Mouse (Mus musculus) thymus, adult 2 months (tissue): ENCODE data around the gene Snx21. TPM values are rescaled to one million over a fixed set of nuclear protein-coding genes. Genes with fewer than 3 reads are reported as not detected.
"Not testable (repeated sequence)": the region's sequence is repeated elsewhere in the genome, so short reads cannot be mapped to it uniquely, and the experiment has no call there.

Experiments used
- DNase-seq: peaks from one replicate; pipeline ENCODE4 v3.0.0; 2021
- H3K27ac ChIP-seq: fragments of 200-500 bp; 2 replicates; pipeline ENCODE4 v1.5.1; 2012; ENCODE audit warnings: low read length, control low read depth; ENCODE audit not compliant: control insufficient read depth, insufficient read depth
- H3K27me3 ChIP-seq: fragments of 200-500 bp; 2 replicates; pipeline ENCODE4 v1.6.1; 2012; ENCODE audit warnings: mild to moderate bottlenecking, low read length, moderate library complexity, mixed read lengths; ENCODE audit not compliant: control insufficient read depth, insufficient read depth
- H3K36me3 ChIP-seq: fragments of 200-500 bp; 2 replicates; pipeline ENCODE4 v1.6.1; 2012; ENCODE audit warnings: mild to moderate bottlenecking, low read length, moderate library complexity; ENCODE audit not compliant: control insufficient read depth, insufficient read depth
- H3K4me1 ChIP-seq: fragments of 200-500 bp; replicated peaks from 2 replicates; pipeline ENCODE4 v1.6.1; 2012; ENCODE audit warnings: low read length; ENCODE audit not compliant: control insufficient read depth, insufficient read depth
- H3K4me3 ChIP-seq: fragments of 200-500 bp; 2 replicates; pipeline ENCODE4 v1.5.1; 2012; ENCODE audit warnings: mild to moderate bottlenecking, low read length, control low read depth, moderate library complexity; ENCODE audit not compliant: control insufficient read depth, insufficient read depth
- CTCF ChIP-seq: fragments of 200-500 bp; IDR thresholded peaks from 2 replicates; pipeline ENCODE4 v1.5.1; 2012; ENCODE audit warnings: mild to moderate bottlenecking, control low read depth, low read length, moderate library complexity, borderline replicate concordance; ENCODE audit not compliant: control insufficient read depth, poor library complexity, insufficient read depth; ENCODE audit errors: extremely low read depth
- POLR2A ChIP-seq: fragments of 200-500 bp; IDR thresholded peaks from 2 replicates; pipeline ENCODE4 v1.6.1; 2012; ENCODE audit warnings: mild to moderate bottlenecking, low read length, control low read depth, moderate library complexity; ENCODE audit not compliant: control insufficient read depth, poor library complexity, insufficient read depth; ENCODE audit errors: extremely low read depth
- WGBS: fragments of 180-500 bp; shearing (Covaris S2); methylation state at CpG from one replicate; pipeline ENCODE4 v1.1.7; 2018; 5-methylcytosine and 5-hydroxymethylcytosine counted together
- polyA plus RNA-seq: library from polyadenylated mRNA; depleted of rRNA; stranded (reverse); fragments of >200 nt; gene quantifications from 2 replicates; pipeline ENCODE4 v1.2.3, GENCODE M21; 2012

Snx21 gene
- polyA plus RNA-seq, 1 experiment = 11.9 TPM

DNA sequence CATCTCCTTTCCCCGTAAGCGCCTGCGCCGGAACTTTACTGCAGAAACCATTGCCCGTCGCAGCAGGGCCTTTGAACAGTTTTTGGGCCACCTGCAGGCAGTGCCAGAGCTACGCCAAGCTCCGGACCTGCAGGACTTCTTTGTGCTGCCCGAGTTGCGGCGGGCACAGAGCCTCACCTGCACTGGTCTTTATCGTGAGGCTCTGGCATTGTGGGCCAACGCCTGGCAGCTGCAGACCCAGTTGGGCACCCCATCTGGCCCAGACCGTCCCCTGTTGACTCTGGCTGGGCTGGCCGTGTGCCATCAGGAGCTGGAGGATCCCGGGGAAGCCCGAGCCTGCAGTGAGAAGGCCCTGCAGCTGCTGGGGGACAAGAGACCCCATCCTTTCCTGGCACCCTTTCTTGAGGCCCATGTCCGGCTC lies 6.2 kb downstream of the Snx21 start:
- no peak overlapping the region for H3K27ac ChIP-seq
- H3K4me1 ChIP-seq = no peaks in the 10 kb centered on the region
- TF ChIP-seq POLR2A (no peak), CTCF (no peak)
- no peak for DNase-seq
- WGBS = 95% methylated on average over 18 of the region's 18 CpGs
- peaks cover 25% of the 10 kb centered on the region for H3K36me3 ChIP-seq
- H3K4me3 ChIP-seq = no peak overlapping the region
- no peaks in the 10 kb centered on the region for H3K27me3 ChIP-seq

DNA sequence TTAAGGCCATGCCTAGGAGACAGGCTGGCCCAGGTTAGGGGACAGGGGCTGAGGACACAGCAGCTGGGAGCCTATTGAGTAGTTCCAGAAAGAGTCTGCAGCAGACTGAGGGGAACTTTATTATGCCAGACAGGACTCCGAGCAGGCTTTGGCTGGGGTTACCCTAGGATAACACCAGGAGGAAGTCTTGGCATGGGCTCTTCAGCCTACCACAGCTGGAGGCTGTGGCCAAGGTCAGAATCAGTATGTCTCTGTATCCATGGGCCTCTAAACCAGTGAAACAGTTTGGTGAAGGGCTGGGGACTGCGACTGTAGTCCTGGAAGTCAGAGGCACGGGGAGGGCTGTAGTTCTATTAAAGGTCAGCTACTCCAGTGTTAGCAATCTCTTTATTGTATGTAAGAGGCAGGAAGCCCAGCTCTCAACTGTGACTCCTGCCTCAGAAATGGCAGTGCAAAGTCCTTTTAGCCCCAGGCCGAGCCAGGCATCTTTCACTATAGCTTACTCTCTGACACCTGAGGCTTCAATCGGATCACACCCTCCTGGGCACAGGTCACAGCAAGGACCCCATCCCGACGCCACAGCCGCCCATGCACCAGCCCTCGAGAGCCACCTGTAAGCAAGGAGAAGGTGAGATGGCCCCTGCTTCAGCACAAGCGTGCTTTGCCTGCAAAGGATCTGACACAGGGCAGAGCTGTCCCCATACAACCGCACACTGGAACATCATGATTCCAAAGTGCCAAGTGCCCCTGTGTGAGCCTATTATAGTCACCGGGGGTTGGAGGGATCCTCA lies 7.0 kb downstream of the Snx21 start:
- H3K36me3 ChIP-seq = peaks cover 27% of the 10 kb centered on the region
- DNase-seq = no peak
- no peak overlapping the region for H3K27ac ChIP-seq
- no peaks in the 10 kb centered on the region for H3K4me1 ChIP-seq
- TF ChIP-seq CTCF = no peak
- no peak for TF ChIP-seq POLR2A
- H3K27me3 ChIP-seq = no peaks in the 10 kb centered on the region
- WGBS = 97% methylated on average over 12 of the region's 12 CpGs
- no peak overlapping the region for H3K4me3 ChIP-seq

DNA sequence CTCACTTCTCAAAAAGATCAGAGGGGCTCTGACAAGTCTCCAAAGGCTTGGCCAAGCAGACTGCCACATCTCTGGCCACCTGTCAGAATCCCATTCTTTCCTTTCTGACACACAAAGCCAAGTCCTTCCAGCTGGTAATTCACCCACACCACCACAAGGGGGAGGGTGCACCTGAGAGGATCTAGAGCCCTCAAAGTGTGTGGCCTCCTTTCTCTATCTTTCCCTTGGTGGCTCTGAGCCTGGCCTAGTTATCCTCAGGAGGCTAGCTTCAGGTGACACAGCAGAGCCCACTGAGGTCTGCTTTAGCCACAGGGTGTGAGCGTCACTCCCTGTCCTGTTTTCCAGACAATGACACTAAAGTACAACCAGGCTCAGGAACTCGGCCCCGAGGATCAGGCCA lies 7.6 kb downstream of the Snx21 start:
- TF ChIP-seq CTCF = no peak; the same call in 1 of the 2 replicates
- TF ChIP-seq POLR2A = no peak
- H3K27me3 ChIP-seq = no peaks in the 10 kb centered on the region
- H3K4me1 ChIP-seq = no peaks in the 10 kb centered on the region
- H3K36me3 ChIP-seq = peaks cover 30% of the 10 kb centered on the region
- 99% methylated on average over 3 of the region's 3 CpGs for WGBS
- DNase-seq = peak; percentile 70
- no peak overlapping the region for H3K27ac ChIP-seq
- H3K4me3 ChIP-seq = no peak overlapping the region

DNA sequence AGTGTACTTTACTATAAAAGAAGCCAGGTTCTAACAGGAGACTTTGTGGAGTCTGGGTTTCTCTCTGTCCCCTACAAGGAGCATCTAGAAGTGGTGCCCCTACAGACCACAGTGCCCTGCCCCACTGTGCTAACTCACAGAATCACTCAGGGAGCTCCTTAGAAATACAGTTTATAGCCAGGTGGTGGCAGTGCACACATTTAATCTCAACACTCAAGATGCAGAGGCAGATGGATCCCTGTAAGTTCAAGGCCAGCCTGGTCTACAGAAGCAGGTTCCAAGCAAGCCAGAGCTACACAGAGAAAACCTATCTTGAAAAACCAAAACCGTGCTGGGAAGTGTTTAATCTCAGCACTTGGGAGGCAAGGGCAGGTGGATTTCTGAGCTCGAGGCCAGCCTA lies 8.1 kb downstream of the Snx21 start:
- Histone ChIP-seq H3K4me1 (no peaks in the 10 kb centered on the region), H3K27me3 (no peaks in the 10 kb centered on the region), H3K36me3 (peaks cover 30% of the 10 kb centered on the region), H3K4me3 (no peak overlapping the region), H3K27ac (no peak overlapping the region)
- WGBS = 95% methylated on average over 2 of the region's 2 CpGs
- no peak for TF ChIP-seq CTCF
- no peak for TF ChIP-seq POLR2A
- DNase-seq = no peak

DNA sequence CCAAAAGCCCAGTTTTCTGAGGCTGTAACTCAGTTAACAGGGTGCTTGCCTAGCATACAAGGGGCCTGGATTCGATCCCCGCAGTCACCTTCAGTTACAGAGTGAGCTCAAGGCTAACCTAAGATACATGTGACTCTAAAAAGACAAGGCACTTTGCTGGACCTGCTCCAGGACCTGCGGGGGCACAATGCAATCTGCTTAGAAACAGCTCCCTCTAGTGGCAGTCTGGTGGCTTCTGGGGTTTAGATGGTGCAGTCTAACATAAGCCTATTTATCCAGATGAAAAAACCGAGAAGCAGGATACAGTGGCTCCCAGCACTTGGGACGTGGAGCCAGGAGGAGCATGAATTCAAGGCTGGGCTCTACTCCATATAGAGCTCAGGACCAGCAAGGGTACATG lies 8.7 kb downstream of the Snx21 start:
- no peaks in the 10 kb centered on the region for H3K4me1 ChIP-seq
- WGBS = 45% methylated on average over 5 of the region's 5 CpGs
- H3K27me3 ChIP-seq = no peaks in the 10 kb centered on the region
- peaks cover 30% of the 10 kb centered on the region for H3K36me3 ChIP-seq
- no peak overlapping the region for H3K27ac ChIP-seq
- TF ChIP-seq CTCF (peak; percentile 49; the same call in 1 of the 2 replicates), POLR2A (no peak)
- DNase-seq = peak; percentile 72
- no peak overlapping the region for H3K4me3 ChIP-seq

DNA sequence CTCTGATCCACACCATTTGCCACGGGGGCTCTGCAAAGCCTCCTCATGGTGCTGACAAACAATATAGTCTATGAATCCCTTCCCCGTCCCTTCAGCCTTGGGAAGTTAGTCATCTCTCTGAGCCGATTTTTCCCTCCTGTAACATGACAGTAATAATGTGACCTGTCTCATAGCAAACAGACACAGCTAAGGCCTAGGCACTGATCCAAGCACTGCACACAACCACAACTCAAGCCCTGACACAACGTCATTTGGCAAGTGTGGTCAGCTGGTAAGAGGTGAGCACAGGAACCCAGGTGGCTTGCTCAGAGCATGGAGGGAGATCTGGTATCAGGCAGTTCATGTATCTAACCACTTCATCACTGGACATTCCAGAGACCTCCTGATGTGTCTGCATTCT lies 10.2 kb downstream of the Snx21 start:
- peaks cover 30% of the 10 kb centered on the region for H3K36me3 ChIP-seq
- no peak for TF ChIP-seq POLR2A
- TF ChIP-seq CTCF = no peak
- no peak overlapping the region for H3K4me3 ChIP-seq
- H3K27ac ChIP-seq = no peak overlapping the region
- DNase-seq = no peak
- WGBS = 95% methylated on average over 4 of the region's 4 CpGs
- no peaks in the 10 kb centered on the region for H3K27me3 ChIP-seq
- H3K4me1 ChIP-seq = no peaks in the 10 kb centered on the region

DNA sequence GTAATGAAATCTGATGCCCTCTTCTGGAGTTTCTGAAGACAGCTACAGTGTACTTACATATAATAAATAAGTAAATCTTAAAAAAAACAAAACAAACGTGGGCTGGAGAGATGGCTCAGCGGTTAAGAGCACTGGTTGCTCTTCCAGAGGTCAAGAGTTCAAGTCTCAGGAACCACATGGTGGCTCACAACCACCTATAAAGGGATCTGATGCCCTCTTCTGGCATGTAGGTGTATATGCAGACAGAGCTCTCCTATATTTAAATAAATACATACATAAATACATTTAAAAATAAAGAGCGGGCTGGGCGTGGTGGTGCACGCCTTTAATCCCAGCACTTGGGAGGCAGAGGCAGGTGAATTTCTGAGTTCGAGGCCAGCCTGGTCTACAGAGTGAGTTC lies 12.9 kb downstream of the Snx21 start:
- not testable (repeated sequence) for DNase-seq, H3K27me3 ChIP-seq, H3K4me3 ChIP-seq, H3K4me1 ChIP-seq, H3K27ac ChIP-seq
- 87% methylated on average over 6 of the region's 6 CpGs for WGBS
- peaks cover 22% of the 10 kb centered on the region for H3K36me3 ChIP-seq
